Mouse (Mus musculus) thymus, postnatal 25 days (tissue): ENCODE results near the gene Gm20605.

Source experiments
- DNase-seq: peaks from one replicate; pipeline ENCODE4 v3.0.0; 2022

The Gm20605 gene

DNA sequence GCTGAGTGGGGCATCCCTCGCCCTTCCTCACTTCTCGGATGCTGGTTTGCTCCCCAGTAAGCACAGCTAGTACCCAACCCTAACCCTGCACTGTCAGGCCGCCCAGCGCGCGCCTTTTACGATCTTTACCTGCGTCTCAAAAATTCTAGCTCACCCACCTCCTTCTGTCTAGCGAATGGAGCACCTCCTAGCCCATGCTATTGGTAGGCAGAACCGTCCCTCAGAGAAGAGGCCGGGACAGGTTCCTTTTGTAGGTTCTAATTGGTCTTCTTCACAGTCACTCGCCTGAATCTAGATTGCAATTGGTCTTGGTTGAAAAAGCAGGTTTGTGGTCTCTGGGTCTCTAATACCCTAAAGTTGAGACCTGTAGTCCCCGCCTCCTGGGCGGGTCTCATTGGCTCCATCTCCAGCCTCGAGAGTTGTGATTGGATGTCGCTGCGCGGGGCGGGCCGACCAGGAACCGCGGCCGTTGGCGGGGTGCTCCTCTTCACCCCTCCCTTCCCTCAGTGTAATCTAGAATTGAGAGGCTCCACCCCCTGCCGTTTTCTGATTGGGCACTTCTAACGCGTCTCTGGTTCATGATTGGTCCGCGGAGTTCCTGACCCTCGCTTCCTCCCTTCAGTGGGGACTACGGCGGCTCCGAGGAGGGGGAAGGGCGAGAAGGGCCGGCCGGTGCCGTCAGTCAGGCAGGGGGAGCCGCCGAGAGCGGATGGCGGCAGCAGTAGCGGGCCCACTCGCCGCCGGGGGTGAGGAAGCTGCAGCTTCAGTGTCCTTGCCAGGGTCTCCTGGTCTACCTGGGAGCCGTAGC is at the start of gene Gm20605, which contains the start of the genes Fbxo24 and Lrch4:
Gm20605 (plus strand) TSS at position 678 of the 808 bp plus-strand sequence.
Fbxo24 (minus strand) TSS at position 505 of the 808 bp plus-strand sequence.
Lrch4 (plus strand) TSS at position 624 of the 808 bp plus-strand sequence.
- DNase-seq = peak; percentile 99

DNA sequence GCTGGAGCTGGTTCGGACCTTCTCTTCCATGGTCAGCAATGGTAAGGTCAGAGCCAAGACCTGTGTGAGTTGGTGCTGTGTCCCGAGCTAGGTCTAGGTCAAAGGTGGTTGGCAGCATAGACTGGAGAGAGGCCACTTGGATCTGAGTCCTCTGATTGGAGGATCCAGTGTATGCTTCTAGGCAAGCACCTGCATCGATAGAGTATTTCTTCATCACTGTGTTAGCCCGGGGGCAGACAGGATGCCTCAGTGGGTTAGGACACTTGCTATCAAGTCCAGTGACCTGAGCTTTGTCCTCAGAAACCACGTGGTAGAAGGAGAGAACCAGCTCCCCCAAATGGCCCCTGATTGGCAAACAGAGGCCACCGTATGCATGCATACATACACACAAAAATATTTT is 48.7 kb upstream of the Gm20605 start:
- no peak for DNase-seq

DNA sequence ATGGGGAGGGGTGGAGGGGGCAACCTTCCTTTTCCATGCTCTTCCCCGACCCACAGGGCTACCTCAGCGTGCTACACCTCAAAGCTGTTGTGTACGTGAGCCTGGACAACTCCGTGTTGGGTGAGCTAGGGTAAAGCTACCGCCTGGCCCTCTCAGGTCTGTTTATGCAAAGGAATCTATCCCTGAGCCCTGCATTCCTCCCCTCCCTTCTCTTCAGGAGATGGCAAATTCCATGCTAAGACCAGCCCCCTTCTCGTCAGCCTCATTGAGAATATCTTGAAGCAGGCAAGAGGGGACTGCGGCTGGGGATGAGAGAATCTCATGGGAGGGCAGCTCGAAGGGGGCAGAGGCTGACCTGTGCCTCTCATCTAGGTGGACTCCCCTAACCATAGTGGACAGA is 46.3 kb upstream of the Gm20605 start:
- no peak for DNase-seq

DNA sequence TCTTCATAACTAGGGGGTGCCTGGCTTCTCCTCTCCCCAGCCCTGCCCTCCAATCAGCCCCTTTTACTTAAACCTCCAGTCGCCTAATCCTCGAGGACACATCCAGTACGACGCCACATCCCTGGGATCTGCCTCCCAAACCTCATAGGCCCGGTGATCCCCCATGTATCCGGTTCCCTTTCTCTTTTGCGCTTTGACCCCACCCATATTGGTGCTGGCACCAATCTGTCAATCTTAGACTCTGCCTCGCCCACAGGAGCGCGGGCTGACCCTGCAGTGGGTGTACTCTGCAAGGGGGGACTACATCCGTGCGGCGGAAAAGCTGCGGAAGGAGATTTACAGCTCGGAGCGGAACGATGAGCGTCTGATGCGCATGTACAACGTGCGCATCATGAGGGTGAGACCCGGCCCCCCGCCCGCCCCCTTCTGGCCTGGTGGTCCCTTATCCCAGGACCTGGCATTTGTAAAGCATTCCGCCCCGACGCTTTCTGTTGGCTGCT is 45.3 kb upstream of the Gm20605 start:
- peak; percentile 43 for DNase-seq

DNA sequence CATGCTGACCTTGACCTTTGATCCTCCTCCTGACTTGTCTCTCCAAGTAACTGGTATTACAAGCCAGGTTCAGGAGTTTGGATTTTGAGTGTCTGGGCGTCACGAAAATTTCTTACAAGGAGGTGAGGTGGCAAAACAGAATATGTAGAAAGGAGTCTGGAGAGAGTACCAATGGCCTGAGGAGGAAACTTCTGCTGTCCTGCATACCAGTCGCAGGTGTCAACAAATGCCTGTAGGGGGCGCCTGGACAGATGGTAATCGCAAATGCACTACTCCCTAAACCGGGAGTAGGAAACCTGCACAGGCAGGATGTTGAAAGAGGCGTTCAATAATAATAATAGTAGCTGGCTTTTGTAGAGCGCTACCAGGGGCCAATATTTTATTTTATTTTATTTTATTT is 44.0 kb upstream of the Gm20605 start:
- DNase-seq = peak; percentile 76

DNA sequence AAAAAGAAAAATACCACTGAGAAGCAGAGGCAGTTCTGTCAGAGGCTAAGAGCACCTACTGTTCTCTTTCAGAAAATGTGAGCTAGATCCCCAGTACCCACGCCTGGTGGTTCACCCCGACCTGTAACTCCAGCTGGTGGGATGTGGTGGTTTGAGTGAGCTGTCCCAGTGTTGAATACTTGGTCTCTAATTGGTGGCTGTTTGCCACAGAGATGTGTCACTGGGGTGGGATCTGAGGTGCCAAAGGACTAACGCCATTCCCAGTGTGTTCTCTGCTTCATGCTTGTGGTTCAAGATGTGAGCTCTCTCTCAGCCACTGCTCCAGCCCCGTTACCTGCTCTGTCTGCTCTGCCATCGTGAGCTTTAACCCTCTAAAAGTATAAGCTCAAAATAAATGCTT is 38.5 kb upstream of the Gm20605 start:
- DNase-seq = no peak

DNA sequence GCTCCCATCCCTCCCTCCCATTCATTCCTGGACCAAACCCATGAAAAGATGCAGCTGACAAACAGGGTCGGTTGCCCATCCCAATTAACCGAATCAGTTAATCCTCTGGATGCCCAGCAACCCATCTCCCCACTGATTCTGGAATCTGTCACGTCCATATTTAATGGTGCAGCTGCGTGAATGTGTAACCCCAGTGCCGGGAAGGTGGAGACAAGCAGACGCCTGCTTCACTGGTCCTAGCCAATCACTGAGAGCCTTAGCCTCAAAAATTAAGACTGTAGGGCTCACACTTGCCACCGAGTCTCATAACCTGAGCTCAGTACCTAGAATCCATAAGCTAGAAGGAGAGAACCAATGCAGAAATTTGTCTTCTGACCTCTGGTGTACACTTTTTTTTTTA is 33.1 kb upstream of the Gm20605 start:
- DNase-seq = no peak

DNA sequence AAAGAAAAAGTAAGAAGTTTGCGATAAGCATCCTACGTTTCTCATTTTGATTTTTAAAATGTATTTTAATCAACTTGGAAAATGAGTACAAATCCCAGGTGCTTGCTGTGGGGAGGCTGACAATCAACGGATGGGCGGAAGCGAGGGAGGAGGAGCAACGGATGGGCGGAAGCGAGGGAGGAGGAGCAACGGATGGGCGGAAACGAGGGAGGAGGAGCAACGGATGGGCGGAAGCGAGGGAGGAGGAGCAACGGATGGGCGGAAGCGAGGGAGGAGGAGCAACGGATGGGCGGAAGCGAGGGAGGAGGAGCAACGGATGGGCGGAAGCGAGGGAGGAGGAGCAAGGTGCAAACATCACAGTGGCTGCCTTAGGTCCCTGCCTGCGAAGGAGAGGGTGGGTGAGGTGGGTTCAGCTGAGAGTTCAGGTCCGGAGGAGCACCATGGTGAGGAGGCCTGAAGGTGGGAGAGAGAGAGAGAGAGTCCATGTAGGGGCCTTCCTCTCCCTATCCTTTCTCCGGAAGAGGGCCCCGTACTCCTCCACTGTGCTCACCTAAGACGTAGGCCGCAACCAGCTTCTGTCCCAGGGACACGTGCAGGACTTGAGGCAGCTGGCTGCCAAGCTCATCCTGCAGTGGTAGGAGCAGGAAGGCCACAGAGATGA is 32.2 kb upstream of the Gm20605 start:
- peak; percentile 46 for DNase-seq

DNA sequence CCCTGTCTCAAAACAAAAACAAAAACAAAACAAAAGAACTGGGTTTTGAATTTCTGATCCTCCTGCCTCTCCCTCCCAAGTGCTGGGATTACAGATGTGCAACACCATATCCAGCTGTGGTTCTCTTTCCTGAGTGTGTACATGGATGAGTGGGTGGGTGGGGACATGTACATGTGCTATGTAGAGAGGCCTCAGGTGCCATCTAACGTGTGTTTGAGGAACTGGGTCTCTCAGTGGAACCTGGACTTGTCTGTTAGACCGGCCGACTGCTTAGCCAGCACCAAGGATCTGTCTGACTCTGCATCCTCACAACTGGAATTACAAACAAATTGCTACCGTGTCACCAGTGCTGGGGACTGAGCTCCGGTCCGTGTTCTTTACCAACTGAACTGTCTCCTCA is 31.4 kb upstream of the Gm20605 start:
- DNase-seq = no peak

DNA sequence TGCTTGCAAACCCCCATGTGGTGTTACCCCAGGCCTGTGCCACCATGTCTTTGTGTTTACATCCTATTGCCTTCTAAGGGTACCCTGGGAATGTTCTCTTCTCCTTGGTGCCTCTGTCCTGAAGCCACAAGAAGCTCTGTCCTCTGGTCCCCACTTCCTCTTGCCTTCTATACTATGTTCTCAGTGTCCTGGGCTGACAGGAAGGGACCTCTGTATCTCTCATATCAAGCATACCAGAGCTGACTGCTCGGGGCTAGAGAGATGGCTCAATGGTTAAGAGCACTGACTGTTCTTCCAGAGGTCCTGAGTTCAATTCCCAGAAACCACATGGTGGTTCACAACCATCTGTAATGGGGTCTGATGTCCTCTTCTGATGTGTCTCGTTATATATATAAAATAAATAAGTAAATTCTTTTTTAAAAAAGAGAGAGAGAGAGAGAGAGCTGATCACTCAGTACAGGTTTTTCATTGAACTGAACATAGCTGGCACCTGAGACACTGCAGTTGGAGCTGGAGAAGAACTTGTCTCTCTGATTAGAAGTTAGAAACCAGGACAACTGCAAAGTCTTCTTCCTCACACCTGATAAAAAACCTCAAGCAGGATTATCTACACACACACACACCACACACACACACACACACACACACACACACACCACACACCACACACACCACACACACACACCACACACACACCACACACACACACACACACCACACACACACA is 30.7 kb upstream of the Gm20605 start:
- no peak for DNase-seq

DNA sequence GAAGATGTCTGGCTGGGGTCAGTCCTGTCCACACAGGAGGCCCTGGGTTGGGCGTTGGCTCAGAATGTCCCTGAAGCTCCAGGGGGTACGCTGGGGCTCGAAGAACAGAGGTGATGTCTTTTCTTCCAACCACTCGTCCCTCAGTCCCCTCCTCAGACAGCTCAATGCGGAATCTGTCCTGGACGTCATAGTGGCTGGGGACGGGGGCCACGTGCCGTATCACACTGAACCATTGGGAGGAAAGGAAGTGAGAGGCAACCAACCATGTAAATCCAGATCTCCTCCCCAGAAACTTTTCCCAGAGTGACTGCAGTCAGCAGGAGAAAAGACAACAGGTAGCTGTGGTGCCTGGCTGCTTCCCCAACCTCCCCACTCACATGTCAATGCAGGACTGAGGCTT is 29.4 kb upstream of the Gm20605 start:
- DNase-seq = no peak

DNA sequence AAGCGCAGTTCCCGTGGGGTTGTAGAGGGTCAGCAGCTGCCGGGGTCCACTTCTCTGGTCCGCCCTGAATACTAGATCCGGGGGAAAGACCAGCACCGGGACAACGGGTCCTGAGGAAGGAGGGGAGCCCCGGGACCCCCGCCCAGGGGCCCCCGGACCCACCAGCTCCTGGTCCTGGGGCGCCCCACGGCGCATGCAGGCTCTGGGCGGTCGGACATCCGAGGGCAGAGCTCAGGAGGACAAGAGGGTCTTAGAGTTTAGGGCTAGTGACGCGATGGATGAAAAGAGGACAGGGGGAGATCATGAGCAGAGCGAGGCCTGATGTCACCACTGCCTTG is 28.7 kb upstream of the Gm20605 start:
- no peak for DNase-seq

DNA sequence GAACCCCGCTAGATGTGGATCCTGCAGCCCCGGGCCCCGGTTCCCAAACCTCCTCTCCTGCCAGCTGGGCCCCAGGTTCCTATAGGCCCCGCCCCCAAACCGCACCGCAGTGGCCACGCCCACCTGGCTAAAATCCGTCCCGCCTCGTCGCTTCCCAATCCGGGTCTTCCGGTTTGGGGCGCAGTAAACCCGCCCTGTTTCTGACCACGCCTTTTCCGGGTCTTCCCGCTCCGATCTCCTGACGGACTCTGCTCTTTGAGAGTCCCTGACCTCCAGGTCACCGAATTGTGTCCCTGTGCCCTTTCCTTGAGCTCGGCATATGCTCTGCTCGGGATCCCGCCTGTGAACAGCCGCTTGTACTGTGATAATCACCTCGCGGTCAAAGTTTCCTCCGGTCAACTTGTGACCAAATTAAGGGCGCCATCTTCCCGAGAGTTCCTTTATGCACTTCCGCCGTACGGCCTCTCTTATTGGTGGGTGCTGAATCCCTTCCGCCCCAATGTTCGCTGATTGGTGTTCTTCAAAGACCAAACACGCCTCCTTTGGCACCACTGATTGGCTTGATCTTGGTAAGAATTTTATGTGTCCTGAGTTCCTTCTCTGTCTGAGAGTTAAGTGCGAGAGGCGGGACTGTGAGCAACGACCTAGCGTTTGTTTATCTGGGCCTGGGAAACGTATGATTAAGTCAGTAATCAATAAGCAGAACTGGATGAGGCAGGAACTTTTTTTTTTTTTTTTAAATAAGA is 28.2 kb upstream of the Gm20605 start, which contains the start of gene Mospd3:
Mospd3 (minus strand) TSS at position 440 of the 746 bp plus-strand sequence.
- DNase-seq = peak; percentile 98

DNA sequence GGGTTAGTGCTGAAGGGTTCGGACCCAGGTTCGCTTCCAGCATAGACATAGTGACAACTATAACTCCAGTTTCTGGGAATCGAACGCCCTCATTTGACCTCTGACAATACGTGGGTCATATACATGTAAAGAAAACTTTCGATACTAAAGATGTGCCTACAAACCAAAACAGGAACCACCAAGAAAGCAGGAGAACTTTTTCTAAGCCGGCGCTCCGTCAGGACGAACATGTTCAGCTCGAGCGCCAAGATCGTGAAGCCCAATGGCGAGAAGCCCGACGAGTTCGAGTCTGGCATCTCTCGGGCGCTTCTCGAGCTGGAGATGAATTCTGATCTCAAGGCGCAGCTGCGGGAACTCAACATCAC is 27.6 kb upstream of the Gm20605 start:
- DNase-seq = peak; percentile 32

DNA sequence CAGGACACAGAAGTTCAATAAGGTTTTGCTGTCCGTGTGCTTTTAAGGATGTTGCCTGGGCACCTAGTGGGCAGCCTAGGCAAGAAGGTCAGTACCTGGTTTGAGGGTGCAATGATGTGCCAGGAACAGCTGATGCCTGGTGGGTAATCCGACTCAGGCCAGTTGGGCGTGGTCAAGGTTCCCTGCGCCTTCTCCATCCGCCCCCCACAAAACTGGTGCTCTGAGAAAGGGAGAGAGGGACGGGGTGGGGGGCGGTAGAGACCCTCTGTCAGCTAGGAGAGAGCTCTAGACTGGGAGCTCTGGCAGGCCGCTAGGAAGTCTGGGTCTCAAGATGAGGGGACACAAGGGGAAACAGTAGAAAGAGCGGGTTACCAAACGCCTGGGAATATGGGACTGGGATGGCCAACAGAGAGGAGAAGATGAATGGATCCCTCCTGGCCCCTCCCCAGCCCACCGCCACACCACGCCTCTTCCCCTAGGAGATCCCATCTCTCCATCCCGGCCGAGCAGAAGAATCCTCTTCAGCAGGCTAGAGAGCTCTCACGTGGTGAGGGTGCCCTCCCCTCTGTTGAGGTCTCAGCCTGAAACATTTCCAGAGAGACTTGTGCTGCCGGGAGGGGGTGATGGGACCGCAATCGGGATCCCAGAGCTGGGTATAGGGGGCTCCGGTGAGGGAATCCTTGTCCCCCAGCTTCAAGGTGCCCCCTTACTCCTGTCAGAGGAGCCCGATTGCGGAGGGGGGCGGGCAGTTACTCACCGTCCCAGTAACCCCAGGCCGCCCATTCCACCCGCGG is 20.9 kb upstream of the Gm20605 start:
- no peak for DNase-seq

DNA sequence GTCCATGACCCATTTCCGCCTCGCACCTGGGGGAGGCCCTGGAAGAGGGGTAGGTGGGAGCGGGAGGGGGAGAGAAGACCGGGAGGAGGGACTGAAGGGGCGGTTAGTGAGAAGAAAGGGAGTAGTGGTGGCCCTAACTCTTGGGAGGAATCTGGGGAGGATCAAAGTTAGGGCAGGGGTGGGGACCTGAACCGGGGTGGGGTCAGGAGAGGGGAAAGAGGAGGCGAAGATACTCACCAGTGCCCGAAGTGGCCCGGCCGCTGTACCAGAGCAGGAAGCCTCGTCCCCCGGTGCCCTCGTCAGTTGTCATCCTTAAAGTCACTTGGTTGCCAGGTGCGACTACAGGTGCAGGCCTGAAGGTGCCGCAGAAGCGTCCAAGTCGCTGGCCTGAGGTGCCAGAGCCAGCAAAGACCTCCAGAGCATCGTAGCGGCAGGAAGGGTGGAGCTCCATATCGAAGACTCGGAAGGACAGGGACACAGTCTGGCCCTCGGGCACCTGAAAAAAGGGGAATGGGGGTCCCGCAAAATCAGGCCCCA is 20.3 kb upstream of the Gm20605 start:
- no peak for DNase-seq

DNA sequence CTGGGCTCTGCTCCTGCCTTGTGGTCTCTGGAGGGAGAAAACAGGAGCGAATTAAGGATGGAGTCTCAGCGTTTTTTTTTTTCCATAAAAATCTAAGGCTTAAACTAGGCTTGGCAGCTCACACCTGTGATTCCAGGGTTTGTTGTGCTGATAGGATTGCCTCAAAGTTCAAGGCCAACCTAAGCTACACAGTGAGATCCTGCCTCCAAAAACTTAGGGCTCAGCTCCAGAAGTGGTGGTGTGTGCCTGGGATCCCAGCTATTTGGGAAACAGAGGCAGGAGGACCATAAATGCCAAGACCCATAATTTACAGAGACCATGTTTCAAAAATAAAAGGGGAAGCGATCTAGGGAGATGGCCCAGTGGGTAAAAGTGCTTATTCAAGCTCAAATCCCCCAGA is 19.7 kb upstream of the Gm20605 start:
- DNase-seq = no peak

DNA sequence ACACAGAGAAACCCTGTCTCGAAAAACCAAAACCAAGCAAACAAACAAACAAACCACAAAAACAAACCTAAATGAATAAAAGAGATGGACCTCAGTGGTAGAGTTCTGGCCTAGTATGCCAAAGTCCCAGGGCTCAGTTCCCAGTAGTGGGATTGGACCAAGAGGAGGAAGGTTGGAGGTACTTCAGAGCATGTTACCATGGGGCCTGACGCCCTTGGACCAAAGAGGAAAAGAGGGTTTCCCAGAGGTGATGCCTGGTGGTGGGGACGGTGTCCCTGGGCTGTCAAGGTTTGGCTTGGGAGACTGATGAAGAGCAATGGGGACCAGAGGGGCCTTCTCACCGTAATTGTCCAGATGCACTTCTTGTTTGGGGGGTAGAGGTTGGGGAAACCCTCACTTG is 18.9 kb upstream of the Gm20605 start:
- no peak for DNase-seq

DNA sequence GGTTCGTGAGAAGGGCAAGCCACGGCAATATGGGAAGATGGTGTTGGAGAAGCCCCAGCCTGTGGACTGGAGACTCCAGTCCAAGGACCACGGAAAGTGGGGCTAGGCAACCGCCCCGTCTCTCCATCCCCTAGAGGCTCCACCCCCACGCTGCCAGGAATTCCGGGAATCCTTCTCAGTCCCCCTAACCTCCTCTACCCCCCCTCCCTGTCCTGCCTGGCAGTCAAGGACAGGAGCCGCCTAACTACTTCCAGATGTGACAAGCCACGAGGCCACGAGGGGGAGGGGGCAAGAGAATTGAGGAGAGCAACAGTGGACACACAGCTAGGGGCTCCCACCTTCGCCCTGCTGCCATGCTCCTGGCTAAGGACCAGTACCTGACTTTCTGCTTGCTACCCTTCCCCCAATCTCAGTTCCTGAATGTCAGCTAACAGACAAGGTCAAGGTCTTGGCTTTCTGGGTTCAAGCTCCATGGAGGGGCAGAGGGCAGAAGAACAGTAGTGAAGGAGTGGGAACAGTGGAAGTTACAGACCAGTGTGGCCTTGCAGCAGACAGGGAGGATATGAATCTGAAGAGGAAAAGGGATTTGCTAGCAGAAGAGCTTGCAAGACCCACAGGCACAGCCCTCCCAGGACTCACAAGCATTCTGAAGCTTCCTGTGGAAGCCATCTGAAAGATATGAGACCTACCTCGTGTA is 18.3 kb upstream of the Gm20605 start:
- no peak for DNase-seq

DNA sequence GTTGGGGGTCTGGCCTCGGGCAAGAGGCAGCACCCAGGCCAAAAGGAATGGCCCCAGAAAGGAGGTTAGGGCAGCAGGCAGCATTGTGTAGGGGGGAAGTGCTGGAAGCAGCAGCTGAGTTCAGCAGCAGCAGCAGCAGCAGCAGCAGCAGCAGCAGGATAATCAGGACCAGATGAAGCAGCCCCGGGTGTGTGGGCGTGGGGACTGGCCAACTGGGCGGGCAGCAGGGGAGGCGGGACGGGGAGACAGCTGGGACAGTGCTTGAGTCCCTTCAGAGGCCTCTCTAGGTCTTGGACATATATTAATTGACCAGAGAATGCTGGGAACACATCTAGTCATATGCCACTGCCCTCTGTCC is 17.8 kb upstream of the Gm20605 start:
- no peak for DNase-seq

DNA sequence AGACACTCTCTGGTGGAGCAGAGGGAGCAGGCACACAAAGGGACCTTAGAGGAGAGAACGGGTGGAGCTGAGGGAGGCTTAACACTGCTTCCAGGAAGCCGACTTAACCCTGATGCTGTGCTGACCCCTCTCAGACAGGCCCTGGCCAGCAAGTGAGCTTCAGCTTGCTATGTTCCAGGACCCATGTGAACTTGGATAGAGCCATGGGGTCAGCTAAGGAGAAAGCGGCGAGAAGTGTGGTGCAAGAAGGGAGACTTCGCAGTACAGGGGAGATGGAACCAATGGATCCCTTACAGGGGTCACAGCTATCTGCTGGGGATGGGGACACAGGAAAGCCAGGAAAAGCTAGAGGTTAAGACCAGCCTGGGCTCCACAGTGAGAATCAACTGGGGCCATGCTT is 15.9 kb upstream of the Gm20605 start:
- DNase-seq = no peak
